Mouse (Mus musculus) liver, adult 2 months (tissue): Measurements from ENCODE around the gene Ptpdc1.

Experiments
- CTCF ChIP-seq: fragments of 200-500 bp; IDR thresholded peaks from 2 replicates; pipeline ENCODE4 v1.5.1; 2011; ENCODE audit warnings: low read depth, low read length, control low read depth
- POLR2A ChIP-seq: fragments of 200-500 bp; IDR thresholded peaks from 2 replicates; pipeline ENCODE4 v1.6.1; 2011; ENCODE audit warnings: low read length, control low read depth; ENCODE audit not compliant: insufficient read depth; ENCODE audit errors: extremely low read depth

DNA sequence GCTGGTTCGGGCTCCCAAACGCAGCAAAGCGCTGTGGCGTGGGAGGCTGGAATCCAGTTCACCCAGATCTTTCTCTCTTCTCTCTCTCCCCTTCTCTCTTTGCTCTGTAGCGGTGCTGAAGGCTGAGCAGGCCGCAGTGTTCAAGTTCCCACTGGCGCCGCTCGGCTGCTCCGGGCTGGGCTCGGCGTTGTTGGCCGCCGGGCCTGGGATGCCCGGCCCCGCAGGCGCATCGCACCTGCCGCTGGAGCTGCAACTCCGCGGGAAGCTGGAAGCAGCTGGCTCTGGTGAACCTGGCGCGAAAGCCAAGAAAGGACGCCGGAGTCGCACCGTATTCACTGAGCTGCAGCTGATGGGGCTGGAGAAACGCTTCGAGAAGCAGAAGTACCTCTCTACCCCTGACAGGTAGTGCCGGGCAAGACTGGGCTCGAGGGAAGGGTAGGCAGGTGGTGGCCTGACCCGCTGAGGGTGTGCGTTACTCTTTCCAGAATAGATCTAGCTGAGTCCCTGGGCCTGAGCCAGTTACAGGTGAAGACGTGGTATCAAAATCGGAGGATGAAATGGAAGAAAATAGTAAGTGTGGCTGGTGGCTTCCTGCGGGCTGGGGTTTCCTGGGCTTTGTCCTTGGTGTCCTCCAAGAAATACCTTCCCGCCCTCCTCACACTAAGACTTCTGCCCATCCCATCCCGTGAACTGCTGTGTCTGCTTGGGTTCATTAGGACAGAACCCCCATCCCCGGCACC, 39.6 kb upstream of the Ptpdc1 start:
- TF ChIP-seq CTCF (no peak), POLR2A (no peak)
